Mouse (Mus musculus) heart, adult 2 months (tissue): ENCODE results near the gene Tgif1. TPM values are rescaled to one million over a fixed set of nuclear protein-coding genes. Genes with fewer than 3 reads are reported as not detected.

Source experiments
- DNase-seq, 2 experiments: peaks; one replicate each; pipeline ENCODE4 v3.0.0; 2021
- H3K27ac ChIP-seq: fragments of 200-600 bp; 2 replicates; pipeline ENCODE4 v1.8.1; 2022
- H3K27me3 ChIP-seq: fragments of 200-500 bp; 2 replicates; pipeline ENCODE4 v1.6.1; 2012; ENCODE audit warnings: mild to moderate bottlenecking, low read length, inconsistent platforms, mixed read lengths; ENCODE audit not compliant: control insufficient read depth, insufficient read depth
- H3K36me3 ChIP-seq: fragments of 200-500 bp; 2 replicates; pipeline ENCODE4 v1.6.1; 2012; ENCODE audit warnings: low read length, inconsistent platforms; ENCODE audit not compliant: control insufficient read depth, insufficient read depth
- H3K4me1 ChIP-seq: fragments of 200-500 bp; 2 replicates; pipeline ENCODE4 v1.6.1; 2011; ENCODE audit warnings: low read length; ENCODE audit not compliant: control insufficient read depth, insufficient read depth
- H3K4me3 ChIP-seq: fragments of 200-600 bp; 2 replicates; pipeline ENCODE4 v1.8.1; 2022
- H3K79me2 ChIP-seq: fragments of 200-500 bp; replicated peaks from 2 replicates; pipeline ENCODE4 v1.6.1; 2012; ENCODE audit warnings: mild to moderate bottlenecking, inconsistent platforms, low read length, moderate library complexity, mixed read lengths; ENCODE audit not compliant: control insufficient read depth, insufficient read depth
- H3K9ac ChIP-seq: fragments of 200-500 bp; 2 replicates; pipeline ENCODE4 v1.6.1; 2012; ENCODE audit warnings: low read depth, mild to moderate bottlenecking, control low read depth, inconsistent platforms, low read length, mixed read lengths
- CTCF ChIP-seq: fragments of 200-600 bp; IDR thresholded peaks from 2 replicates; pipeline ENCODE4 v1.8.1; 2022; ENCODE audit warnings: antibody characterized with exemption, mild to moderate bottlenecking, moderate library complexity
- EP300 ChIP-seq: fragments of 200-500 bp; IDR thresholded peaks from 2 replicates; pipeline ENCODE4 v1.6.1; 2011; ENCODE audit warnings: low read depth, low read length, control low read depth; ENCODE audit not compliant: insufficient read depth
- POLR2A ChIP-seq: fragments of 200-500 bp; IDR thresholded peaks from 2 replicates; pipeline ENCODE4 v1.6.1; 2011; ENCODE audit warnings: mild to moderate bottlenecking, low read depth, low read length, control low read depth; ENCODE audit not compliant: insufficient read depth
- WGBS: fragments of 180-500 bp; shearing (Covaris S2); methylation state at CpG from one replicate; pipeline ENCODE4 v1.1.7; 2018; 5-methylcytosine and 5-hydroxymethylcytosine counted together
- intact Hi-C: fragments of 180-260 bp; cut with DNase I; formaldehyde crosslinking; loops from one replicate; pipeline ENCODE4 v1.15.1; 2025
- polyA plus RNA-seq: library from polyadenylated mRNA; depleted of rRNA; stranded (reverse); fragments of >200 nt; gene quantifications from 2 replicates; pipeline ENCODE4 v1.2.3, GENCODE M21; 2012
- total RNA-seq, 2 experiments: library from RNA; stranded (reverse); gene quantifications; 2 replicates each; pipeline ENCODE4 v1.2.3; 2021

Gene Tgif1
- total and polyA plus RNA-seq, 3 experiments: 3.0 to 8.6 (median 4.0) TPM

GRCm38 (mm10) chr17:70808837-70809236 is 44.5 kb downstream of the Tgif1 start:
- no peak overlapping the region for H3K9ac ChIP-seq
- H3K27me3 ChIP-seq: no peaks in the 10 kb centered on the region
- no peak for DNase-seq
- no peak for TF ChIP-seq CTCF
- TF ChIP-seq POLR2A: no peak
- no peak for TF ChIP-seq EP300
- no peaks in the 10 kb centered on the region for H3K4me1 ChIP-seq
- H3K79me2 ChIP-seq: no peaks in the 10 kb centered on the region
- H3K27ac ChIP-seq: no peak overlapping the region
- no peak overlapping the region for H3K4me3 ChIP-seq
- WGBS: 51% methylated on average over 14 of the region's 14 CpGs
- intact Hi-C loops: no loop called here
- no peaks in the 10 kb centered on the region for H3K36me3 ChIP-seq

- Histone ChIP-seq H3K4me3 (no peak overlapping the region), H3K27ac (no peak overlapping the region)
- intact Hi-C loops: no loop called here
Observed at GRCm38 (mm10) chr17:70807885-70808284, 45.5 kb downstream of the Tgif1 start.

GRCm38 (mm10) chr17:70806600-70806999 is 46.7 kb downstream of the Tgif1 start:
- no peak overlapping the region for H3K27ac ChIP-seq
- H3K36me3 ChIP-seq: no peaks in the 10 kb centered on the region
- H3K79me2 ChIP-seq: no peaks in the 10 kb centered on the region
- intact Hi-C loops: no loop called here
- WGBS: 86% methylated on average over 2 of the region's 2 CpGs
- no peak for DNase-seq
- TF ChIP-seq POLR2A (no peak), EP300 (no peak), CTCF (no peak)
- no peak overlapping the region for H3K9ac ChIP-seq
- H3K4me3 ChIP-seq: no peak overlapping the region
- H3K4me1 ChIP-seq: no peaks in the 10 kb centered on the region
- H3K27me3 ChIP-seq: no peaks in the 10 kb centered on the region

More at GRCm38 (mm10) chr17:70807885-70808284, 45.5 kb downstream of the Tgif1 start:
- WGBS: 95% methylated on average over 1 of the region's 1 CpGs
- DNase-seq: no peak
- Histone ChIP-seq H3K79me2 (no peaks in the 10 kb centered on the region), H3K27me3 (no peaks in the 10 kb centered on the region), H3K4me1 (no peaks in the 10 kb centered on the region), H3K9ac (no peak overlapping the region), H3K36me3 (no peaks in the 10 kb centered on the region)
- no peak for TF ChIP-seq POLR2A
- no peak for TF ChIP-seq CTCF
- no peak for TF ChIP-seq EP300

DNA sequence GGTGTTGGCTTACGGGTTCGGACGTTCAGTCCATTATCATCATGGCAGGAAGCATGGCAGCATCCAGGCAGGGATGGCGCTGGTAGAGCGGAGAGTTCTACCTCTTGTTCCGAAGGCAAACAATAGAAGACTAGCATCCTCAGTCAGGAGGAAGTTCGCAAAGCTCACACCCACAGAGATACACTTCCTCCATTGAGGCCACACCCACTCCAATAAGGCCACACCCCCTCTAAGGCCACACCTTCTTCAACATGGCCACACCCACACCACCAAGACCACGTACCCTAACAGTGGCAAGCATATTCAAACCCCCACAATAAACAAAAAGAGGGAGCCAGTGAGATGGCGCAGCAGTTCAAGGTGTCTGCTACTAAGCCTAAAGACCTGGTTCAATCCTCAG is 47.5 kb downstream of the Tgif1 start:
- no peak for TF ChIP-seq EP300
- no peak for TF ChIP-seq POLR2A
- TF ChIP-seq CTCF: no peak

GRCm38 (mm10) chr17:70802022-70802421 is 51.3 kb downstream of the Tgif1 start:
- WGBS: 83% methylated on average over 14 of the region's 14 CpGs
- TF ChIP-seq EP300 (no peak), CTCF (no peak), POLR2A (no peak)
- H3K9ac ChIP-seq: no peak overlapping the region
- H3K27ac ChIP-seq: no peak overlapping the region
- intact Hi-C loops: no loop called here
- DNase-seq: no peak
- no peaks in the 10 kb centered on the region for H3K27me3 ChIP-seq
- no peaks in the 10 kb centered on the region for H3K4me1 ChIP-seq
- H3K79me2 ChIP-seq: no peaks in the 10 kb centered on the region
- H3K36me3 ChIP-seq: no peaks in the 10 kb centered on the region
- no peak overlapping the region for H3K4me3 ChIP-seq

More for the DNA sequence above, 47.5 kb downstream of the Tgif1 start:
- no peaks in the 10 kb centered on the region for H3K4me1 ChIP-seq
- intact Hi-C loops: no loop called here
- H3K79me2 ChIP-seq: no peaks in the 10 kb centered on the region
- H3K4me3 ChIP-seq: no peak overlapping the region
- no peak overlapping the region for H3K27ac ChIP-seq
- no peak overlapping the region for H3K9ac ChIP-seq
- H3K27me3 ChIP-seq: no peaks in the 10 kb centered on the region
- H3K36me3 ChIP-seq: no peaks in the 10 kb centered on the region
- no peak for DNase-seq
- WGBS: 88% methylated on average over 9 of the region's 9 CpGs

- Histone ChIP-seq H3K9ac (no peak overlapping the region), H3K27me3 (no peaks in the 10 kb centered on the region), H3K79me2 (no peaks in the 10 kb centered on the region), H3K4me1 (peaks cover 3% of the 10 kb centered on the region; the same call in 1 of the 2 replicates), H3K27ac (no peak overlapping the region), H3K4me3 (no peak overlapping the region), H3K36me3 (no peaks in the 10 kb centered on the region)
- WGBS: 63% methylated on average over 4 of the region's 4 CpGs
- intact Hi-C loops: no loop called here
- no peak for DNase-seq
- TF ChIP-seq EP300 (no peak), CTCF (no peak), POLR2A (no peak)
Observed at GRCm38 (mm10) chr17:70799266-70799665, 54.1 kb downstream of the Tgif1 start.

DNA sequence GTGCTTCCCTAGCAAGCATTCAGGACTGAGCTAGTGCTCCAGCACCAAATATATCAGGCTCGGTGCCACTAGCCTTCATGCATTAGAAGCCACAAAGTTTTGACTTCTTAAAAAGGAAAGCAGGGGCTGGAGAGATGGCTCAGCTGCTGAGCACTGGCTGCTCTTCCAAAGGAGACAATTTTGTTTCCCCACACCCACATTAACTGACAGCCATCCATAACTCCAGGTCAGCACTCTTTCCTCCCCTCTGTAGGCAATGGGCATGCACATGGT is 55.6 kb downstream of the Tgif1 start:
- H3K4me3 ChIP-seq: no peak overlapping the region
- 58% methylated on average over 1 of the region's 1 CpGs for WGBS
- intact Hi-C loops: no loop called here
- no peaks in the 10 kb centered on the region for H3K27me3 ChIP-seq
- no peaks in the 10 kb centered on the region for H3K36me3 ChIP-seq
- H3K27ac ChIP-seq: no peak overlapping the region
- H3K79me2 ChIP-seq: no peaks in the 10 kb centered on the region
- no peak overlapping the region for H3K9ac ChIP-seq
- no peak for DNase-seq
- peaks cover 3% of the 10 kb centered on the region; the same call in 1 of the 2 replicates for H3K4me1 ChIP-seq
- TF ChIP-seq POLR2A: no peak
- TF ChIP-seq EP300: no peak
- no peak for TF ChIP-seq CTCF
